30 mouse cellular contexts compared by ENCODE assay signal in the genomic region with DNA sequence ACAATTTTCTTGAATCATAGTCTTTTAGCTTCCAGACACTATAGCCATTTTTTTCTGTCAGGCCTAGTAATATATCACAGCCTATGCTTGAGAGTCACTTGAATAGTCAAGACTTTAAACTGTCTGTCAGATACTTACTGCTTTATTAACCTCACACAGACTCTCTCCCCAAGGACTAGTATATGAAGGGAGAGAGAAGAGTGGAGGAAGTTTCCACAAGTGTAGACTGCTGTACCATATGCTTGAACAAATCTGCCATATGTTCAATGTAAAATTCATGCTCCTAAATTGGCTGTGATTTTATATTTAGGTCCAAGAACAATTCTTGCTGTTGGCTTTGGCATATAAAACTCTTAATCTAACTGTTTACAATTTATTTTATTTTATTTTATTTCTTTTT.
DNase-seq lines count a peak whose midpoint lies in the region; ATAC-seq lines count a peak whose summit lies in the region.
"Had no signal": no experiment of that assay in that cellular context is flagged by ENCODE, and none has a peak within 500 bp of the region (broad histone marks: within the 10 kb centered on the region; RNA-seq: fewer than 3 reads in every experiment).

No protein-coding gene starts in this region.

- no peaks in the 10 kb centered on the region for H3K36me3 ChIP-seq in forebrain, embryonic 15.5 days
- H3K36me3 ChIP-seq in forebrain, embryonic 11.5 days (ENCODE audit: control insufficient read depth, insufficient read depth, low read length) = no peaks in the 10 kb centered on the region
- no peaks in the 10 kb centered on the region for H3K36me3 ChIP-seq in kidney, embryonic 16.5 days (ENCODE audit: insufficient read depth, low read length)
- H3K36me3 ChIP-seq: embryonic facial prominence, embryonic 12.5 days; embryonic facial prominence, embryonic 15.5 days; G1E; heart, embryonic 12.5 days; heart, embryonic 15.5 days; hindbrain, embryonic 10.5 days; hindbrain, embryonic 13.5 days; intestine, embryonic 15.5 days had no signal

- H3K4me2 ChIP-seq in forebrain, embryonic 15.5 days (replicated peaks) = no peak overlapping the region
- no peak overlapping the region for H3K4me2 ChIP-seq in forebrain, embryonic 11.5 days (ENCODE audit: low read depth, low read length, severe bottlenecking)
- H3K4me2 ChIP-seq in kidney, embryonic 16.5 days (replicated peaks; ENCODE audit: low read depth, low read length) = no peak overlapping the region
- H3K4me2 ChIP-seq: embryonic facial prominence, embryonic 12.5 days; embryonic facial prominence, embryonic 15.5 days; heart, embryonic 12.5 days; heart, embryonic 15.5 days; hindbrain, embryonic 13.5 days; intestine, embryonic 15.5 days had no signal

- no peak overlapping the region for H3K9ac ChIP-seq in forebrain, embryonic 15.5 days (replicated peaks)
- no peak overlapping the region for H3K9ac ChIP-seq in forebrain, embryonic 11.5 days (ENCODE audit: low read length)
- H3K9ac ChIP-seq in kidney, embryonic 16.5 days (replicated peaks; ENCODE audit: low read length) = no peak overlapping the region
- H3K9ac ChIP-seq: embryonic facial prominence, embryonic 12.5 days; embryonic facial prominence, embryonic 15.5 days; heart, embryonic 12.5 days; heart, embryonic 15.5 days; hindbrain, embryonic 13.5 days; intestine, embryonic 15.5 days had no signal

- no peaks in the 10 kb centered on the region for H3K4me1 ChIP-seq in forebrain, embryonic 15.5 days
- H3K4me1 ChIP-seq in forebrain, embryonic 11.5 days (replicated peaks; ENCODE audit: control insufficient read depth, insufficient read depth, low read length) = no peaks in the 10 kb centered on the region
- H3K4me1 ChIP-seq in kidney, embryonic 16.5 days (ENCODE audit: insufficient read depth, low read length) = no peaks in the 10 kb centered on the region
- H3K4me1 ChIP-seq: embryonic facial prominence, embryonic 12.5 days; embryonic facial prominence, embryonic 15.5 days; heart, embryonic 12.5 days; heart, embryonic 15.5 days; hindbrain, embryonic 10.5 days; hindbrain, embryonic 13.5 days; intestine, embryonic 15.5 days had no signal

- no peak overlapping the region for H3K27ac ChIP-seq in forebrain, embryonic 15.5 days (replicated peaks)
- H3K27ac ChIP-seq in forebrain, embryonic 11.5 days (ENCODE audit: low read depth, low read length) = no peak overlapping the region
- no peak overlapping the region for H3K27ac ChIP-seq in kidney, embryonic 16.5 days (ENCODE audit: low read length)
- H3K27ac ChIP-seq: embryonic facial prominence, embryonic 12.5 days; embryonic facial prominence, embryonic 15.5 days; heart, embryonic 15.5 days; hindbrain, embryonic 10.5 days; hindbrain, embryonic 13.5 days; intestine, embryonic 15.5 days had no signal

- no peak for DNase-seq in forebrain, embryonic 11.5 days (ENCODE audit: low spot score)
- DNase-seq in frontal cortex, postnatal 14 days (ENCODE audit: low spot score in 2 of 2) = no peak
- peak; percentile 47 for DNase-seq in brain, adult 2 months (ENCODE audit: low read depth, low spot score)
- peak; percentile 3 for DNase-seq in brain, embryonic 18.5 days (ENCODE audit: low read depth, low spot score)
- no peak for DNase-seq in urinary bladder, postnatal 14 days (ENCODE audit: low spot score)
- DNase-seq: adrenal gland, postnatal 10 days; adrenal gland, postnatal 36 days; B cell, adult 2 months; cerebellum, adult 18-20 months; cerebellum, adult 9-10 months; cerebellum, postnatal 14 days; gastrocnemius, postnatal 25 days; heart, adult 18-20 months; heart, postnatal 10 days; heart, postnatal 36 days; kidney, adult 11 months had no signal

- ATAC-seq in forebrain, embryonic 15.5 days (replicated peaks) = peak; percentile 60; the same call in 1 of the 2 replicates
- ATAC-seq in forebrain, embryonic 11.5 days (replicated peaks; ENCODE audit: low FRiP score) = no peak
- ATAC-seq in frontal cortex, adult (ENCODE audit: low TSS enrichment) = peak; percentile 96
- no peak for ATAC-seq in kidney, embryonic 16.5 days (ENCODE audit: low FRiP score, low TSS enrichment)
- ATAC-seq: hindbrain, embryonic 16.5 days; intestine, embryonic 15.5 days; Patski had no signal

- H3K27me3 ChIP-seq in forebrain, embryonic 15.5 days = no peaks in the 10 kb centered on the region
- no peaks in the 10 kb centered on the region for H3K27me3 ChIP-seq in forebrain, embryonic 11.5 days (ENCODE audit: control insufficient read depth, insufficient read depth, low read length)
- H3K27me3 ChIP-seq in kidney, embryonic 16.5 days (ENCODE audit: insufficient read depth, low read length) = no peaks in the 10 kb centered on the region
- H3K27me3 ChIP-seq: CH12.LX; embryonic facial prominence, embryonic 12.5 days; embryonic facial prominence, embryonic 15.5 days; heart, embryonic 12.5 days; heart, embryonic 15.5 days; hindbrain, embryonic 13.5 days; intestine, embryonic 15.5 days had no signal

- no peak overlapping the region for H3K4me3 ChIP-seq in forebrain, embryonic 15.5 days
- H3K4me3 ChIP-seq in forebrain, embryonic 11.5 days (ENCODE audit: low read depth, low read length) = no peak overlapping the region
- no peak overlapping the region for H3K4me3 ChIP-seq in kidney, embryonic 16.5 days (ENCODE audit: low read length)
- H3K4me3 ChIP-seq: embryonic facial prominence, embryonic 12.5 days; embryonic facial prominence, embryonic 15.5 days; heart, embryonic 12.5 days; heart, embryonic 15.5 days; hindbrain, embryonic 10.5 days; hindbrain, embryonic 13.5 days; intestine, embryonic 15.5 days had no signal

- no peaks in the 10 kb centered on the region for H3K9me3 ChIP-seq in forebrain, embryonic 15.5 days
- no peaks in the 10 kb centered on the region for H3K9me3 ChIP-seq in forebrain, embryonic 11.5 days (ENCODE audit: control insufficient read depth, low read length)
- no peaks in the 10 kb centered on the region for H3K9me3 ChIP-seq in kidney, embryonic 16.5 days (ENCODE audit: low read length)
- H3K9me3 ChIP-seq: embryonic facial prominence, embryonic 12.5 days; embryonic facial prominence, embryonic 15.5 days; G1E; heart, embryonic 12.5 days; heart, embryonic 15.5 days; hindbrain, embryonic 10.5 days; hindbrain, embryonic 13.5 days; intestine, embryonic 15.5 days had no signal

Comparison
In these comparisons a context has a peak if more than half of its experiments do, and no peak if none do; other contexts are left out.
1. ATAC-seq: peak in forebrain, embryonic 15.5 days (single experiment) and frontal cortex, adult (single experiment); none in forebrain, embryonic 11.5 days (single experiment) and kidney, embryonic 16.5 days (single experiment).
2. DNase-seq: peak in brain, adult 2 months (single experiment) and brain, embryonic 18.5 days (single experiment); none in forebrain, embryonic 11.5 days (single experiment), frontal cortex, postnatal 14 days (0 of 2) and urinary bladder, postnatal 14 days (single experiment).